Mouse (Mus musculus) left cerebral cortex, adult 2 months (tissue): Measurements from ENCODE around the gene Rnft2. TPM values are rescaled to one million over a fixed set of nuclear protein-coding genes. Genes with fewer than 3 reads are reported as not detected.

Experiments
- DNase-seq, 2 experiments: peaks; one replicate each; pipeline ENCODE4 v3.0.0; 2021 to 2022; ENCODE audit warnings: low spot score in 2 of 2, mixed read lengths in 1 of 2; ENCODE audit errors: extremely low spot score in 1 of 2
- H3K27ac ChIP-seq: fragments of 200-600 bp; 2 replicates; pipeline ENCODE4 v1.8.1; 2022
- H3K4me3 ChIP-seq: fragments of 200-600 bp; 2 replicates; pipeline ENCODE4 v1.8.1; 2022
- CTCF ChIP-seq: fragments of 200-600 bp; IDR thresholded peaks from 2 replicates; pipeline ENCODE4 v1.8.1; 2022; ENCODE audit warnings: antibody characterized with exemption, mild to moderate bottlenecking, moderate library complexity
- intact Hi-C: fragments of 180-260 bp; cut with DNase I; formaldehyde crosslinking; loops from one replicate; pipeline ENCODE4 v1.15.1; 2025
- total RNA-seq, 2 experiments: library from RNA; stranded (reverse); gene quantifications; 2 replicates each; pipeline ENCODE4 v1.2.3; 2021

Rnft2 gene
- total RNA-seq, 2 experiments from 2014 or later, result 65.1 to 78.8 TPM

DNA sequence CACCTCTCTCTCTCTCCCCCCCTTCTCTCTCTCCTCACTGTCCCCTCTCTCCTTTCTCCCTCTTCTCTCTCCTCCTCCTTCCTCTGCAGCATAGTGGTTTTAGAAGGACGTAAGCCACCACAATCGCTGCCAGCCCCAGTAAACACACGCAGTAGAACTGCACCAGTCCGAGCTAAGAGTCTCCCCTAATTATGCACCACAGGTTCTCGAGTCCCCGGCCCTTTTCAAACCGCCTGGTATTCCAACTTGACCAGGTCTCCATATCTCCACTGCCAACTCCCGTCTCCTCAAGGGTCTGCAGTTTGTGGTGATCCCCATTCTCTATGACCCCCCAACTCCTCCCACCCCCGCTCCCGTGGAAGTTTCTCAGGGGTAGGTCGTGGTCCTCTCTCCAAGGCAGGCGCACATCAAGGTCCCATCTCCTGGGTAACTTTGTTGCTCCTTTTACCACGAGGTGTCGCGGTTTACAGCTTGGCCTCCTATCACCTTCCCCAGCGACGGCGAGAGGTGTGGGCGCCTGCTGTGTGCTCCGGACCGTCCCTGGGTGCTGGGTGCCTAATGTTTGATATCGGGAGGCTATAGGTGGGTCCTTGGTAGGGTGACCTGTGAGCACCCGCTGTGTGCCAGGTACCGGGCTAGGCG, 73.9 kb downstream of the Rnft2 start:
- intact Hi-C loops, result loop anchor here (2.0 to 5.0 kb wide), 3 partner anchors 44 to 74 kb away; partner anchors contain the start of genes 2410131K14Rik and Rnft2
- H3K27ac ChIP-seq, result peak overlapping the region; percentile 40
- peak in 1 of 2 experiments; percentile 43 for DNase-seq
- peak; percentile 17; the same call in 1 of the 2 replicates for TF ChIP-seq CTCF
- H3K4me3 ChIP-seq, result peak overlapping the region; percentile 44

GRCm38 (mm10) chr5:118169222-118170221, 75.4 kb downstream of the Rnft2 start:
- intact Hi-C loops, result loop anchor here (2.0 to 5.0 kb wide), 3 partner anchors 45 to 75 kb away; partner anchors contain the start of genes 2410131K14Rik and Rnft2
- TF ChIP-seq CTCF, result peak; percentile 22
- Histone ChIP-seq H3K27ac (peak overlapping the region; percentile 28), H3K4me3 (peak overlapping the region; percentile 50)
- peak; percentile 40 to 45 for DNase-seq

DNA sequence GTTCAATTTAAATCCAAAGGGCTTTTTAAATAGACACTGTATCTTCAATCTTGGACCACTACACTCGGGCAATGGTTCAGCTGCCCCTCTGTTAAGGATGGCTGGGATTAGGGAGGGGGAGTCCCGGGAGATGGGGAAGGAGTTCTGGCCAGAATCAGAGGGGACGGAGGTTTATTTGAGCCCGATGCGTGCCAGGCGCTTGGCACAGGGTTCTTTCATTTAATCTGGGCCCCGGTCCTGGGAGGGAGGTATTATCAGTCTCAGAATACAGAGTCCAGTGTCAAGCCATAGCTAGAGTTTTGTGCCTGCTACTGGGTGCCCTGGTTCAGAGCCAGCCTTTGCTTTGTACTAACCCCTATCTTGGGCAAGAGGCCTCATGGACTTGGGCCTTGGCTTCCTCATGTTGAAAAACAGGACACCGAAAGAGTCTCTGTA, 77.3 kb downstream of the Rnft2 start:
- peak in 1 of 2 experiments; percentile 47 for DNase-seq
- Histone ChIP-seq H3K4me3 (no peak overlapping the region), H3K27ac (no peak overlapping the region)
- no peak for TF ChIP-seq CTCF
- intact Hi-C loops, result no loop called here

DNA sequence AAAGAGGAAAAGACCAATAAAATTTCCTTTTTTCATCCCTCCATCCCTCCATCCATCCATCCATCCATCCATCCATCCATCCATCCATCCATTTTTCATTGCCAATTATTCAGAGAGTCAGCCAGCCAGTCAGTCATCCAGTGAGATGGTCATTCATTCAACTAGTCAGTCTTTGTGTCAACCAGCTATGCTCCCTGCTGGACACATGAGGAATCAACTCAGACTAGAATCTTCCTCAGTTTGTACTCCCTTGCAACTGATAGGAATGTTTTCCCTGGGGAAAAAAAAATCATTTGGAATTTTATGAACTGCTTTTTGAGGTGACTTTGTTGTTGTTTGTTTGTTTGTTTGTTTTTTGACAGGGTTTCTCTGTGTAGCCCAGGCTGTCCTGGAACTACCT, 79.5 kb downstream of the Rnft2 start:
- no peak for DNase-seq
- Histone ChIP-seq H3K4me3 (no peak overlapping the region), H3K27ac (no peak overlapping the region)
- intact Hi-C loops, result no loop called here
- TF ChIP-seq CTCF, result peak; percentile 31

DNA sequence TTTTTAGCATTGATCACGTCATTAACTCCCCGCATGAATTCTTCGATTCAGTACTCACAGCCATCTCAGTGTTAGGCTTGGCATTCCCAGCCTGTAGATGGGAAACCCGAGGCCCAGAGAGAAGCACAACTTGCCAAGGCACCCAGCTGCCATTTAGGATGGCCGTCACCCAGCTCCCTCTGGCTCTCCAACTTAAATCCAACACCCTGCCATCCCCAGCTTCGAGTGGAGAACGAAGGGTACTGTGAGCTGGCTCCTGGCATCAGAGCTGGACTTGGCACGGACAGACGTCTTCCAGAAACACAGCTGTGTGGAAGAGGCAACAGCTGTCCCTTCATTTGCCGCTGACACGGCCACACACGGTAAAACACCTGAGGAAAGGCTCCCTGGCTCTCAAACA, 80.3 kb downstream of the Rnft2 start, which contains the start of gene Hrk:
Hrk (plus strand) TSS at position 68 of the 400 bp plus-strand sequence.
- no peak for TF ChIP-seq CTCF
- intact Hi-C loops, result no loop called here
- DNase-seq, result no peak

GRCm38 (mm10) chr5:118160691-118161090, 84.2 kb downstream of the Rnft2 start:
- no peak for DNase-seq
- Histone ChIP-seq H3K4me3 (no peak overlapping the region), H3K27ac (no peak overlapping the region)
- intact Hi-C loops, result no loop called here
- TF ChIP-seq CTCF, result no peak

More for the DNA sequence above, 80.3 kb downstream of the Rnft2 start, which contains the start of gene Hrk:
- H3K4me3 ChIP-seq, result no peak within 1 kb of the TSS
- no peak within 1 kb of the TSS for H3K27ac ChIP-seq

- DNase-seq, result no peak
- intact Hi-C loops, result no loop called here
- Histone ChIP-seq H3K4me3 (no peak overlapping the region), H3K27ac (no peak overlapping the region)
- TF ChIP-seq CTCF, result no peak
These were observed 87.9 kb downstream of the Rnft2 start for GRCm38 (mm10) chr5:118156976-118157375.

- H3K4me3 ChIP-seq, result peak overlapping the region; percentile 92
- intact Hi-C loops, result no loop called here
- TF ChIP-seq CTCF, result no peak
- no peak for DNase-seq
- no peak overlapping the region for H3K27ac ChIP-seq
These were observed 89.4 kb downstream of the Rnft2 start for GRCm38 (mm10) chr5:118155565-118155947.

DNA sequence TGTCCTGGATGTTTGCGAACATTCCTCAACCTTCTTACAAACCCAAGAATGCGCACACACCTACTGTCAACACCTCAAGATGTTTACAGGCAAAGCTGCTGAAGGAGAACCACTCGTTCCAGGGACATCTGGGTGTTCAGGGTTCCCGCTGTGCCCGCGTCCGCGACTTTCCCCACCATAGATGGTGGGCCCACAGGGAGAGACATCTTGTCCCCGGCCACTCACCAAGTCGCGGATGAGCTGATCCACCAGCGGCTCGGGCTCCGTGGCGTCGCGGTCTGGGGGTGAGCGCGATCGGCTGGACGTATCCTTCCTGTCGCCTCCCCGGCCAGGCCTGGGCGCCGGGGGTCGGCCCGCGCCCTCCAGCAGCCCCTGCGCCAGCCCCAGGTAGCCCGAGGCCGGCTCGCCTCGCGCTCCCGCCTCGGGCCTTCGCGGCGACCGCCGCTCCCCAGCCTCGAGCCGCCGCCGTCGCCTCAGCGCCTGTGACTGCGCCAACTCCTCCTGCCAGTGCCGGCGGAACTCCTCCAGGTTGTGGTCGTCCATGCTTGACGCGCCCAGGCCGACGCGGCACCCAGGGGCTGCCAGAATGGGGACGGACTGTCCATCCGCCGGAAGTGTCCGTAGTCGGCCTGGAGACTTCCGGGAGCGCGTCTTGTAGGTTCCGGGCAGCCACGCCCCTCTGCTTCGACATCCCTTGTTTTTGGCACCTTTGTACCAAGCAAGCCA, 89.9 kb downstream of the Rnft2 start, which contains the start of gene Fbxw8:
Fbxw8 (minus strand) TSS at position 626 of the 726 bp plus-strand sequence.
- no peak for TF ChIP-seq CTCF
- Histone ChIP-seq H3K27ac (peak within 1 kb of the TSS; percentile 73; the same call in 1 of the 2 replicates), H3K4me3 (peak within 1 kb of the TSS; percentile 92)
- intact Hi-C loops, result no loop called here
- DNase-seq, result peak; percentile 80 to 88

DNA sequence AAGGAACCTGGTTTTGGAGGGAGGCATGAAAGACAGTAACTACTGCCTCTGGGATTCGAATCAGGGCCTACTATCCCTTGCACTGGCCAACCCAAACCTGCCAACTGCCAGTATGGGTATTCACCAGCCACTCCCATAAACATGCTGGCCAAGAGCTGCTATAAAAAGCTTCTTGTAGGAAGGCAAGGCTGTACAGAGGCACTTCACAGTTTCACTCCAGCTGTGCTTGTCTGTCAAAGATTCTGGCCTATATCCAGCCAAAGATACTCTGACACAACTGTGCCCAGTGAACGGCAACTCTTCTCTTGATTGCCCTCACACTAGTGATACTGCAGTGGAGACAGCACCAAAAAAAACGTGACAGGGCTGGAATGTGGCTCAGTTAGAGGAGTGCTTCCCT, 95.2 kb downstream of the Rnft2 start:
- intact Hi-C loops, result no loop called here
- no peak for DNase-seq

DNA sequence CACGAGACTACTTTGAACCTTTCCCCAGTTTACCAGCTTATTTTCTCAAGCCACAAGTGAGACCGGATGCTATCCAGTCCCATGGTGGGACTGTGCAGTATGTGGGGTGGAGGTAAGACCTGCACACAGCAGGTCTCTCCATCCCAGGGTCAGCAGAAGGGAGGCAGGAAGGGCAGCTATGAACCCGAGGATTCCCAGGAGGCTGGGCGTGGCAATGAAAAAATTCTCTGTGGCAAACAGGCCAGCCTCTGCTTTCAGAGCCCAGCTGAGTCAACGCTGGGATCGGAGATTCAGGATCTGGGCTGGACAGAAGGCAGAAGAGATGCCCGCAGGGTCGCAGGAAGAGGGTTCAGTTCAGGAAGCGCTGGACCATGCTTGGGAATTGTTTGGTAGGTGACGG, 97.7 kb downstream of the Rnft2 start:
- intact Hi-C loops, result no loop called here
- no peak for TF ChIP-seq CTCF
- H3K4me3 ChIP-seq, result no peak overlapping the region
- H3K27ac ChIP-seq, result no peak overlapping the region
- DNase-seq, result no peak

More for the DNA sequence above, 95.2 kb downstream of the Rnft2 start:
- TF ChIP-seq CTCF, result no peak
- H3K4me3 ChIP-seq, result no peak overlapping the region
- no peak overlapping the region for H3K27ac ChIP-seq
